Mouse (Mus musculus): Measurements from ENCODE around the gene Vmn1r23.
"Not testable (repeated sequence)": the region's sequence is repeated elsewhere in the genome, so short reads cannot be mapped to it uniquely, and the experiment has no call there.

The Vmn1r23 gene

GRCm38 (mm10) chr6:57926738-57927137 is at the start of gene Vmn1r23:
Gene Vmn1r23, minus strand, starts transcription at chr6:57926838.
- no peak for DNase-seq (ENCODE audit: low spot score in 2 of 2)

GRCm38 (mm10) chr6:57961403-57961802 is 34.8 kb upstream of the Vmn1r23 start, which contains the start of gene Vmn1r24:
Gene Vmn1r24, minus strand, starts transcription at chr6:57961503.
- not testable (repeated sequence) for DNase-seq (ENCODE audit: low spot score in 2 of 2)

DNA sequence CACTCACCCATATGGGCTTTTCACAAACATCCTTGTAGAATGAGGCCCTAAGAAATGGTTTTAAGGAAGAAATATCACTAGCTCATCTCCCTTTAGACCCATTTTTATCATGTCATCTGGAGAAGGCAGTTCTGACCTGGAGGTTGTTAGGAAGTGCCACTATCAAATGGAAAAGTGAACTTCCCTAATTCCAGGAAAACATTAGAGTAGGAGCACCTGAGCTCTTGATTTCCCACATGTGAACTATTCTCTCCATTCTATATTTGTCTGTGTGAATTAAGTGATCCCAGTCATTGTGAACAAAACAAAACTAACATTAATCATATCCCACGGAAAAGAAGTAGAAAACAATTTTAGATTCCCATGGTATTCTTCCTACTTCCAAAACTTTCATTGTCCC is 18.7 kb downstream of the Vmn1r23 start, which contains the start of gene Vmn1r22:
Gene Vmn1r22, minus strand, starts transcription at position 101 of the 400 bp plus-strand sequence.
- DNase-seq (ENCODE audit: low spot score in 2 of 2) = no peak

Measured in right cerebral cortex, postnatal 10 days (tissue).